Mouse (Mus musculus): Measurements from ENCODE around the gene Otulinl. TPM values are rescaled to one million over a fixed set of nuclear protein-coding genes. Genes with fewer than 3 reads are reported as not detected.

The Otulinl gene
- polyA plus RNA-seq, 1 experiment from 2014 or later = 7.6 TPM

GRCm38 (mm10) chr15:27629800-27630600 lies 51.4 kb downstream of the Otulinl start:
- peak; percentile 59 for ATAC-seq (replicated peaks; ENCODE audit: extremely low read depth, insufficient read depth, low FRiP score)
- Histone ChIP-seq H3K4me3 (ENCODE audit: low read length) (peak overlapping the region; percentile 88), H3K4me2 (ENCODE audit: low read depth, low read length) (peak overlapping the region; percentile 68), H3K27ac (ENCODE audit: low read length) (peak overlapping the region; percentile 76), H3K4me1 (ENCODE audit: control insufficient read depth, insufficient read depth, low read length) (peaks cover 47% of the 10 kb centered on the region), H3K9me3 (replicated peaks; ENCODE audit: control insufficient read depth, low read length) (no peaks in the 10 kb centered on the region), H3K27me3 (ENCODE audit: control insufficient read depth, insufficient read depth, low read length) (no peaks in the 10 kb centered on the region), H3K9ac (ENCODE audit: low read length) (peak overlapping the region; percentile 92), H3K36me3 (ENCODE audit: control insufficient read depth, insufficient read depth) (peaks cover 4% of the 10 kb centered on the region; the same call in 1 of the 2 replicates)
- WGBS = 1% methylated on average over 52 of the region's 53 CpGs

GRCm38 (mm10) chr15:27629046-27629445 lies 52.3 kb downstream of the Otulinl start:
- WGBS = 71% methylated on average over 4 of the region's 4 CpGs
- H3K4me3 ChIP-seq (ENCODE audit: low read length) = peak overlapping the region; percentile 88
- no peak overlapping the region for H3K27ac ChIP-seq (ENCODE audit: low read length)
- H3K4me1 ChIP-seq (ENCODE audit: control insufficient read depth, insufficient read depth, low read length) = peaks cover 54% of the 10 kb centered on the region
- no peaks in the 10 kb centered on the region for H3K27me3 ChIP-seq (ENCODE audit: control insufficient read depth, insufficient read depth, low read length)
- no peak for ATAC-seq (replicated peaks; ENCODE audit: extremely low read depth, insufficient read depth, low FRiP score)
- H3K36me3 ChIP-seq (ENCODE audit: control insufficient read depth, insufficient read depth) = peaks cover 4% of the 10 kb centered on the region; the same call in 1 of the 2 replicates
- peak overlapping the region; percentile 68 for H3K4me2 ChIP-seq (ENCODE audit: low read depth, low read length)
- H3K9me3 ChIP-seq (replicated peaks; ENCODE audit: control insufficient read depth, low read length) = no peaks in the 10 kb centered on the region
- H3K9ac ChIP-seq (ENCODE audit: low read length) = peak overlapping the region; percentile 92

DNA sequence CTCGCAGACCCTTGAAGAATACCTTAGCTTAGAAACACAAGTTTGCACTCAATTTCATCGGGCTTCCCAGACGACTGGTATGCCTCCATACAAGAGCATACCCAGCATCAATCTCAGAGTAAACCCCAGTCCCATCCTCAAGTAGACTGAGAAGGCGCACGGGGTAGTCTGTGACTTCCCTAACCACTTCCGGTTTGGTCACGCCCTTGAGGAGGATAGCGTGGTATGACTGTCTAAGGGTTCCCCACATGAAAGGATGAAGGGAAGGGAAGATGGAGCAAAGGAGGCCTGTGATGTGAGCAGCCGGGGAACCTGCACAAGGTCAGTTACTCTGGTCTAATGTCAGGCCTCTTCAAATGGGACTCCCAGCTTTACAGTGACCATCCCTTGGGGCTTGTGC lies 53.6 kb downstream of the Otulinl start:
- Histone ChIP-seq H3K4me3 (ENCODE audit: low read length) (no peak overlapping the region), H3K9ac (ENCODE audit: low read length) (no peak overlapping the region), H3K4me2 (ENCODE audit: low read depth, low read length) (no peak overlapping the region), H3K4me1 (ENCODE audit: control insufficient read depth, insufficient read depth, low read length) (peaks cover 64% of the 10 kb centered on the region), H3K27me3 (ENCODE audit: control insufficient read depth, insufficient read depth, low read length) (no peaks in the 10 kb centered on the region), H3K9me3 (replicated peaks; ENCODE audit: control insufficient read depth, low read length) (no peaks in the 10 kb centered on the region), H3K27ac (ENCODE audit: low read length) (no peak overlapping the region), H3K36me3 (ENCODE audit: control insufficient read depth, insufficient read depth) (peaks cover 4% of the 10 kb centered on the region)
- 83% methylated on average over 9 of the region's 9 CpGs for WGBS
- ATAC-seq (replicated peaks; ENCODE audit: extremely low read depth, insufficient read depth, low FRiP score) = no peak

- H3K4me3 ChIP-seq (ENCODE audit: low read length) = no peak overlapping the region
- peak overlapping the region; percentile 37 for H3K27ac ChIP-seq (ENCODE audit: low read length)
- H3K4me2 ChIP-seq (ENCODE audit: low read depth, low read length) = no peak overlapping the region
- no peaks in the 10 kb centered on the region for H3K27me3 ChIP-seq (ENCODE audit: control insufficient read depth, insufficient read depth, low read length)
- H3K9ac ChIP-seq (ENCODE audit: low read length) = no peak overlapping the region
- ATAC-seq (replicated peaks; ENCODE audit: extremely low read depth, insufficient read depth, low FRiP score) = no peak
- WGBS = 93% methylated on average over 1 of the region's 1 CpGs
- peaks cover 64% of the 10 kb centered on the region for H3K4me1 ChIP-seq (ENCODE audit: control insufficient read depth, insufficient read depth, low read length)
- no peaks in the 10 kb centered on the region for H3K9me3 ChIP-seq (replicated peaks; ENCODE audit: control insufficient read depth, low read length)
- peaks cover 8% of the 10 kb centered on the region for H3K36me3 ChIP-seq (ENCODE audit: control insufficient read depth, insufficient read depth)
Measured at GRCm38 (mm10) chr15:27626314-27626713, 55.1 kb downstream of the Otulinl start.

DNA sequence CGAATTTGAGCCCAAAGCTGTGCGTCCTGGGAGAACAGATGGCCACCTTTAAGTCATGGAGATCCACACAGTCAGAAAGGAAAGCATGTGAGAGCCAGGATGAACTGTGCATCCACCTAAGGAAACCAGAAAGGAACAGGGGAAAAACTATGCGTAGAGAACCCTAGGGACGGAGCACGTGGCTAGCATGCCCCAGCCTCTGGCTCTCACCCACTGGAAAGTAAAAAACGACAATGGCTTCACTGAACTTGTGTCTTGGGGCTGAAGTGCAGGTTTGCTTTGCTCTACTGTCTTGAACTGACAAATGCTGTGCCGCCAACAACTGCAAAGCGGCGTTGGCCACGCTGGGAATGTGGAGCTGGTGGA lies 55.5 kb downstream of the Otulinl start:
- no peaks in the 10 kb centered on the region for H3K9me3 ChIP-seq (replicated peaks; ENCODE audit: control insufficient read depth, low read length)
- no peak overlapping the region for H3K4me2 ChIP-seq (ENCODE audit: low read depth, low read length)
- H3K27me3 ChIP-seq (ENCODE audit: control insufficient read depth, insufficient read depth, low read length) = no peaks in the 10 kb centered on the region
- no peak overlapping the region for H3K9ac ChIP-seq (ENCODE audit: low read length)
- peaks cover 64% of the 10 kb centered on the region for H3K4me1 ChIP-seq (ENCODE audit: control insufficient read depth, insufficient read depth, low read length)
- ATAC-seq (replicated peaks; ENCODE audit: extremely low read depth, insufficient read depth, low FRiP score) = no peak
- no peak overlapping the region for H3K4me3 ChIP-seq (ENCODE audit: low read length)
- 54% methylated on average over 10 of the region's 10 CpGs for WGBS
- H3K36me3 ChIP-seq (ENCODE audit: control insufficient read depth, insufficient read depth) = peaks cover 8% of the 10 kb centered on the region
- H3K27ac ChIP-seq (ENCODE audit: low read length) = peak overlapping the region; percentile 56

- 73% methylated on average over 13 of the region's 13 CpGs for WGBS
- Histone ChIP-seq H3K27me3 (ENCODE audit: control insufficient read depth, insufficient read depth, low read length) (no peaks in the 10 kb centered on the region), H3K27ac (ENCODE audit: low read length) (peak overlapping the region; percentile 56), H3K9ac (ENCODE audit: low read length) (no peak overlapping the region), H3K4me2 (ENCODE audit: low read depth, low read length) (no peak overlapping the region), H3K4me3 (ENCODE audit: low read length) (no peak overlapping the region), H3K4me1 (ENCODE audit: control insufficient read depth, insufficient read depth, low read length) (peaks cover 65% of the 10 kb centered on the region), H3K36me3 (ENCODE audit: control insufficient read depth, insufficient read depth) (peaks cover 8% of the 10 kb centered on the region), H3K9me3 (replicated peaks; ENCODE audit: control insufficient read depth, low read length) (no peaks in the 10 kb centered on the region)
- ATAC-seq (replicated peaks; ENCODE audit: extremely low read depth, insufficient read depth, low FRiP score) = no peak
Measured at GRCm38 (mm10) chr15:27625014-27625889, 56.1 kb downstream of the Otulinl start.

DNA sequence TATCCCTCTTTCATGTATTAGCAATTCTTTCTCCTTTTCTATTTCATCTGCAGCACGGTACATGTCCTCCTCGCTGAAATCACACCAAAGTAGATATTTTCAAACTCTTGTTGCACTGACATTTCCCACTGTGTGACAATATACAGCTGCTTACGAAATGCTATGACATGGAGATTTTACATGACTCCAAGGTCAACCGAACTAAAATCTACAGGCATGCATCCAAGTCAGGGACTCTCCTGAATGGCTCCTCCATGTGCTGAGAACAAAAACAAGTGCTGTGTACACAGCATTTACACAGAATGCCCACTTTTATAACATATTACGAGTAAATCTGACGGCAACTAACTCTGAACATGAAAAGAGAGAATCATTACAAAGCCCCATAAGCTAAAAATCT lies 58.1 kb downstream of the Otulinl start:
- no peak overlapping the region for H3K27ac ChIP-seq (ENCODE audit: low read length)
- peaks cover 61% of the 10 kb centered on the region for H3K4me1 ChIP-seq (ENCODE audit: control insufficient read depth, insufficient read depth, low read length)

DNA sequence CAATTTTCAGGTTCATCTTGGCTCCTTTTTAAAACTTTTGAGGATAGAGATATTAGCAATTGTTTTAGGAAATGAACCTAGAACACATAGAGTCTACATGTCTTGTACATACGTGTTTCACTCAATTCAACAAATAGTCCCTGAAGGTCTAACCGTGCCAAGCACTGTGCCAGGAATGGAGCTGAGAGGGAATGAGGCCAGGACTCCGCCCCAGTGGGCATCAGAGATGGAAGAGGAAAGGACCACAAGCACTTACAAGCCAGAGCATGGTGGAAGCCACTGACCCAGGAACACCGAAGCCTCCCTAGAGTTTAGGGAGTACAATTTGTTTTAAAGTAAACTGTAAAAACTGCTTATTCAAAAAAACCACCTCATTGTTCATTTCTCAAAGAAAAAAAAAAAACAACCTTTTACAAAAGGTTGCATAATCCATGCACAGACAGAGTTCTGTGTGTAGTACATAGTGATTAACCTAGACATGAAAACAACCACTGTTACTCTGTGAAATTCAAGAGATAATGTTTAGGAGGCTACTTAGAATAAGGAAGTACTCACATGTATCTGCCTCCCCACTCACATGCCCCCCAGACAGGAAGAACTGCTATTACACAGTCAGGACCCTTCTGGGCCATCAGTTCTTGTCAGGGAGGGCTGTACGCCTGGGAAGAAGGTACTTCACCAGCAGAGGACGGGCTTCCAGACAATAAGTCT lies 60.7 kb downstream of the Otulinl start:
- 0 out of 2 replicates have a peak overlapping the region, but pooled peaks have one; percentile 9 for H3K9ac ChIP-seq (ENCODE audit: low read length)
- H3K36me3 ChIP-seq (ENCODE audit: control insufficient read depth, insufficient read depth) = peaks cover 6% of the 10 kb centered on the region
- H3K27ac ChIP-seq (ENCODE audit: low read length) = peak overlapping the region; percentile 6; the same call in 1 of the 2 replicates
- no peaks in the 10 kb centered on the region for H3K27me3 ChIP-seq (ENCODE audit: control insufficient read depth, insufficient read depth, low read length)
- H3K9me3 ChIP-seq (replicated peaks; ENCODE audit: control insufficient read depth, low read length) = no peaks in the 10 kb centered on the region
- 77% methylated on average over 6 of the region's 6 CpGs for WGBS
- no peak overlapping the region for H3K4me2 ChIP-seq (ENCODE audit: low read depth, low read length)
- H3K4me3 ChIP-seq (ENCODE audit: low read length) = no peak overlapping the region
- ATAC-seq (replicated peaks; ENCODE audit: extremely low read depth, insufficient read depth, low FRiP score) = no peak
- peaks cover 46% of the 10 kb centered on the region for H3K4me1 ChIP-seq (ENCODE audit: control insufficient read depth, insufficient read depth, low read length)

More for the DNA sequence above, 58.1 kb downstream of the Otulinl start:
- H3K4me3 ChIP-seq (ENCODE audit: low read length) = no peak overlapping the region
- WGBS = 72% methylated on average over 6 of the region's 6 CpGs
- no peak overlapping the region for H3K9ac ChIP-seq (ENCODE audit: low read length)
- ATAC-seq (replicated peaks; ENCODE audit: extremely low read depth, insufficient read depth, low FRiP score) = no peak
- H3K27me3 ChIP-seq (ENCODE audit: control insufficient read depth, insufficient read depth, low read length) = no peaks in the 10 kb centered on the region
- H3K36me3 ChIP-seq (ENCODE audit: control insufficient read depth, insufficient read depth) = peaks cover 8% of the 10 kb centered on the region
- no peaks in the 10 kb centered on the region for H3K9me3 ChIP-seq (replicated peaks; ENCODE audit: control insufficient read depth, low read length)
- no peak overlapping the region for H3K4me2 ChIP-seq (ENCODE audit: low read depth, low read length)
